Mouse (Mus musculus): ENCODE results near the gene Hint3. TPM values are rescaled to one million over a fixed set of nuclear protein-coding genes. Genes with fewer than 3 reads are reported as not detected.
"Not testable (repeated sequence)": the region's sequence is repeated elsewhere in the genome, so short reads cannot be mapped to it uniquely, and the experiment has no call there.

The Hint3 gene
- polyA plus RNA-seq, 1 experiment from 2014 or later, result 26.2 TPM

DNA sequence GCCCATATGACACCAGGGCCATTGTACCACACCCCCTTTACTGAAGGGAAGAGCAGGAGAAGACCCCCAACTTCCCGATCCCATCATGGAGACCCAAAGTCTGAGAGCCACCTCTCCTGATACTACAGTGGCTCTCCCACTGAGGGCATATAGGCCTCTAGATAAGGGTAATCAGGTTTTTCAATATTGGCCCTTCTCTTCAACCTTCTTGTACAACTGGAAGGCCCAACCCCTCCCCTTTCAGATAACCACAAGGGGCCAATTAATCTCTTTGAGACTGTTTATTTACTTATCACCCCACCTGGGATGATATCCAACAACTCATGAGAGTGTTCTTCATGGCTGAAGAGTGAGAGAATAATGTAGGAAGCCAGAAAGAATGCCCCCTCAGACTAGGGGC lies 3.3 kb upstream of the Hint3 start:
- H3K4me2 ChIP-seq (ENCODE audit: low read depth, low read length), result no peak overlapping the region
- no peak for ATAC-seq (ENCODE audit: low read depth)
- H3K4me3 ChIP-seq (ENCODE audit: low read length), result no peak overlapping the region
- WGBS, result 88% methylated on average over 1 of the region's 1 CpGs
- H3K4me1 ChIP-seq (replicated peaks; ENCODE audit: control insufficient read depth, insufficient read depth, low read length), result no peaks in the 10 kb centered on the region
- no peaks in the 10 kb centered on the region for H3K36me3 ChIP-seq (ENCODE audit: control insufficient read depth, insufficient read depth, low read length)
- no peak overlapping the region for H3K27ac ChIP-seq (ENCODE audit: low read length)
- H3K27me3 ChIP-seq (ENCODE audit: control insufficient read depth, insufficient read depth, low read depth, low read length), result no peaks in the 10 kb centered on the region
- H3K9me3 ChIP-seq (ENCODE audit: control insufficient read depth, low read length), result no peaks in the 10 kb centered on the region
- no peak overlapping the region for H3K9ac ChIP-seq (ENCODE audit: low read length)

DNA sequence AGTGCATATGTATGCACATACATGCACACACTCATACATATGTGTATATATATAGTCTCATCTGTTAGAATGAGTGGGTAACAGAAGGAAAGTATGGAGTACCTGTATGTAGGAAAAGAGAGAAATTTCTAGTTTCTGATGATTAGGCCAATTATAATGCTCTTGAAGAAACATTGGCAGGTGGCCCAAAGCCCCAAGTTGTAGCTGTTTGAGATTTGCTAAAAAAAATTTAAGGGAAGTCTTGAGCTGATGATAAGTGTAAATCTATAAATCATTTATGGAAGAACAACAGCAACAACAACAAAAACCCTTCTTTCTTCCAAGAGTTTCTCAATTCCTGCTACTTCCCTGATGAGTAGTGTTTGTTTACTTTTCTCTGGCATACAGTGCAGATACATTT lies 545 bp upstream of the Hint3 start:
- Histone ChIP-seq H3K27me3 (ENCODE audit: control insufficient read depth, insufficient read depth, low read depth, low read length) (no peaks in the 10 kb centered on the region), H3K9ac (ENCODE audit: low read length) (no peak overlapping the region), H3K9me3 (ENCODE audit: control insufficient read depth, low read length) (no peaks in the 10 kb centered on the region), H3K27ac (ENCODE audit: low read length) (no peak overlapping the region), H3K4me1 (replicated peaks; ENCODE audit: control insufficient read depth, insufficient read depth, low read length) (no peaks in the 10 kb centered on the region), H3K4me2 (ENCODE audit: low read depth, low read length) (no peak overlapping the region), H3K36me3 (ENCODE audit: control insufficient read depth, insufficient read depth, low read length) (no peaks in the 10 kb centered on the region), H3K4me3 (ENCODE audit: low read length) (no peak overlapping the region)
- ATAC-seq (ENCODE audit: low read depth), result no peak

DNA sequence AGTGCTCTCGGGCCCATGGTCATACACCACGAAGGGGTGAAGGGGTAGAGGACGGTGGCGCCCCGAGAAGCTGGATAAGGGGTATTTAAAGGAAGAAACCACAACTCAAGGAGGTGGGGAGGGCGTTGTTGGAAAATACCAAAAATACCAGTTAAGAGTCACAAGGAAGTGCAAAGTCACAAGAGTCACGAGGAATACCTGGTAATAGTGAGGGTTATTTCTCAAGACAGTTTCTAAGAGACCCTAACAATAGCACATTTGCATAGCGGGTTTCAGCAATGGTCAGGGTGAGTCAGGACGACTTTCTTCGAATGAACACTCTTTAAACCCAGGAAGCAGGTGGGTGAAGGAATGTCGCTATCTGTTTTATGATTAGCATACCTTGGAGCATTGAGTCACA lies 988 bp downstream of the Hint3 start:
- H3K4me2 ChIP-seq (ENCODE audit: low read depth, low read length); H3K27me3 ChIP-seq (ENCODE audit: control insufficient read depth, insufficient read depth, low read depth, low read length); ATAC-seq (ENCODE audit: low read depth); H3K4me1 ChIP-seq (replicated peaks; ENCODE audit: control insufficient read depth, insufficient read depth, low read length); H3K9ac ChIP-seq (ENCODE audit: low read length); H3K4me3 ChIP-seq (ENCODE audit: low read length); H3K27ac ChIP-seq (ENCODE audit: low read length); H3K9me3 ChIP-seq (ENCODE audit: control insufficient read depth, low read length); H3K36me3 ChIP-seq (ENCODE audit: control insufficient read depth, insufficient read depth, low read length): not testable (repeated sequence)
- 88% methylated on average over 11 of the region's 11 CpGs for WGBS

DNA sequence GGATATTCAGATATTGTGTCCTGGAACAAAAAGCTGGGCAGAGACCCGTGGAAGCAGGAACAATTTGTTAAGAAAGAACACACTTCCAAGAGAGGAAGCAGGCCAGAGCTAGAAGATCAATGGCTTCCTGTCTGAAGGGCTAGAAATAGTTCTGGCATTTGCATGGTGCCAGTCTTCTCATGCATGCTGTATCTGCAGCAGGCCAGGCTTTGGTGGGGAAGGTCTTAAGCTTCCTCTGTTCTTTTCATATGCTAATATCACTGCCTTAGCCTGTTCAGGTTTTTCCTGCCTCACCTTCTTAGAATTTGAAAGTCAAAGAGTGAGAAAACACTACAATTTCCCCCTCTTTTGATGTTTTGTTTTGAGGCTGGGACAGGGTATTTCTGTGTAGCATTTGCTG lies 1.9 kb downstream of the Hint3 start:
- Histone ChIP-seq H3K9ac (ENCODE audit: low read length) (no peak overlapping the region), H3K9me3 (ENCODE audit: control insufficient read depth, low read length) (no peaks in the 10 kb centered on the region), H3K36me3 (ENCODE audit: control insufficient read depth, insufficient read depth, low read length) (no peaks in the 10 kb centered on the region), H3K4me1 (replicated peaks; ENCODE audit: control insufficient read depth, insufficient read depth, low read length) (no peaks in the 10 kb centered on the region), H3K27ac (ENCODE audit: low read length) (peak overlapping the region; percentile 66), H3K27me3 (ENCODE audit: control insufficient read depth, insufficient read depth, low read depth, low read length) (no peaks in the 10 kb centered on the region), H3K4me3 (ENCODE audit: low read length) (no peak overlapping the region), H3K4me2 (ENCODE audit: low read depth, low read length) (no peak overlapping the region)
- peak; percentile 78 for ATAC-seq (ENCODE audit: low read depth)
- 18% methylated on average over 1 of the region's 1 CpGs for WGBS

DNA sequence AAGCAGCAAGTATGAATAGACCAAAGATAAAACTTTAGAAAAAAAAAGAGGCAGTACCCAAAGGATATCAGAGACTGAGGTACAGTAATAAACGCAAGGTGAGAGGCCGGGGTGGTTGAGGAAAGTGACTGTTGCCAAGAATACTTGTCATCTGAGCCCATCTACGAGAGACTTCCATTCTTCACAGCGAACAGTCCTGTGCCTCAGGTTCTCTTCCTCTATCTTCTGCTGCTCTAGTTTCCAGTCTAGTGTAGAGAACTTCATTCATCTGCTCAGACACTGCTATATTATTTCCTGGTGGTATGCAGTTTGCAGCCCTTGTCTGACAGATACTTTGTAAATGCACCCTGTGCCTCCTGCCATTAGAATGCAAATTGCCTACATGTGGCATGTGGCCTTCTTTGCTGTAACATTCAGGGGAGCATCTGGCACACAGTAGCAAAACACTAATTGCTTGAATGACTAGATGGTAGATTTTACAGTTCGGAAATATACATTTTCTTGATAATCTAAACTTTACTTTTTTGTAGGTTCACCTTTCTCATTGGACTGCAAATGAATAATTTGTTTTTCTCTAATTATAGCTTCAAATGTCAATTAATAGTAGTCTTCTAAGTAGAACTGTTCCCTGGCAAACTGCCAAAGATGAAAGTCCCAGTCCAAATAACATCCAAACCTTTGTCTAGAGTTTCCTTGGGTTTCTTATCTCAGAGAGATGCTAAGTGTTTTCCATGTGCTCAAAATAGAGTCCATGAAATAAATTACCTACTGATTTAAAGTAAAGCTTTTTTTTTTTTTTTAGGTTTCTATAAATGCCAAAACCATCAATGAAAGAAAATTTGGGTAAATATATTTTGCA lies 5.0 kb downstream of the Hint3 start:
- no peaks in the 10 kb centered on the region for H3K4me1 ChIP-seq (replicated peaks; ENCODE audit: control insufficient read depth, insufficient read depth, low read length)
- WGBS, result 63% methylated on average over 5 of the region's 5 CpGs
- no peaks in the 10 kb centered on the region for H3K27me3 ChIP-seq (ENCODE audit: control insufficient read depth, insufficient read depth, low read depth, low read length)
- no peak overlapping the region for H3K4me3 ChIP-seq (ENCODE audit: low read length)
- no peaks in the 10 kb centered on the region for H3K9me3 ChIP-seq (ENCODE audit: control insufficient read depth, low read length)
- ATAC-seq (ENCODE audit: low read depth), result no peak
- H3K4me2 ChIP-seq (ENCODE audit: low read depth, low read length), result no peak overlapping the region
- peak overlapping the region; percentile 61 for H3K27ac ChIP-seq (ENCODE audit: low read length)
- no peak overlapping the region for H3K9ac ChIP-seq (ENCODE audit: low read length)
- H3K36me3 ChIP-seq (ENCODE audit: control insufficient read depth, insufficient read depth, low read length), result no peaks in the 10 kb centered on the region

DNA sequence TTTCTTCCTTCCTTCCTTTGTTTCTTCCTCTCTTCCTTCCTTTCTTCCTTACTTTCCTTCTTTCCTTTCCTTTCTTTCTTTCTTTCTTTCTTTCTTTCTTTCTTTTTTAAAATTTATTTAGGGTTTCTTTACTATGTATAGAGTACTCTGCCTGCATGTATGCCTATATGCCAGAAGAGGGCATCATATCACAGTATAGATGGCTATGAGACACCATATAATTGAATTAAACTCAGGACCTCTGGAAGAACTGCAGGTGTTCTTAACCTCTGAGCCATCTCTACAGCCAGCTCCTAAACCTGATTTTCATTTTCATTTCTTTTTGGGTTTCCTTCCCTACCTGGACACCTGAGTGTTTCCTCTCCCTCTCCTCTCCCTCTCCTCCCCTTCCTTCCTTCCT lies 6.5 kb downstream of the Hint3 start:
- no peak overlapping the region for H3K4me3 ChIP-seq (ENCODE audit: low read length)
- ATAC-seq (ENCODE audit: low read depth), result no peak

DNA sequence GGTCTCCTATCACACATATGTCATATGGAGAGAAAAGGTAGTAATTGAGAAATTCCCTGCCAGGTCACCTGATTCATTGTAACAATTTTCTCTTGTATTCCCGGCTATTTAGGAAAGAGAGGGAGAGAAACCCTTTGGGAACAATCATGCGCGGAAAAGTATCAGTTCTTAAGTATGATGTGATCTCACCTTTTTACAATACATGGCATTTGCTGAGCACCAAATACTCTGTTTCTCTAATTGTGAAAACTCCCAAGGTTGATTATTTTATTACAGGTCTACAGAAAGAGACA lies 10.6 kb downstream of the Hint3 start:
- H3K9ac ChIP-seq (ENCODE audit: low read length), result peak overlapping the region; percentile 76
- H3K36me3 ChIP-seq (ENCODE audit: control insufficient read depth, insufficient read depth, low read length), result no peaks in the 10 kb centered on the region
- 55% methylated on average over 3 of the region's 3 CpGs for WGBS
- H3K4me3 ChIP-seq (ENCODE audit: low read length), result peak overlapping the region; percentile 78
- no peaks in the 10 kb centered on the region for H3K9me3 ChIP-seq (ENCODE audit: control insufficient read depth, low read length)
- H3K27me3 ChIP-seq (ENCODE audit: control insufficient read depth, insufficient read depth, low read depth, low read length), result no peaks in the 10 kb centered on the region
- ATAC-seq (ENCODE audit: low read depth), result no peak
- H3K4me1 ChIP-seq (replicated peaks; ENCODE audit: control insufficient read depth, insufficient read depth, low read length), result 0 out of 2 replicates have a peak, but pooled peaks cover 3% of the 10 kb centered on the region
- peak overlapping the region; percentile 84 for H3K4me2 ChIP-seq (ENCODE audit: low read depth, low read length)
- peak overlapping the region; percentile 96; the same call in 1 of the 2 replicates for H3K27ac ChIP-seq (ENCODE audit: low read length)

More for the DNA sequence above, 6.5 kb downstream of the Hint3 start:
- no peaks in the 10 kb centered on the region for H3K36me3 ChIP-seq (ENCODE audit: control insufficient read depth, insufficient read depth, low read length)
- no peaks in the 10 kb centered on the region for H3K27me3 ChIP-seq (ENCODE audit: control insufficient read depth, insufficient read depth, low read depth, low read length)
- H3K9ac ChIP-seq (ENCODE audit: low read length), result no peak overlapping the region
- no peak overlapping the region for H3K4me2 ChIP-seq (ENCODE audit: low read depth, low read length)
- H3K4me1 ChIP-seq (replicated peaks; ENCODE audit: control insufficient read depth, insufficient read depth, low read length), result no peaks in the 10 kb centered on the region
- no peaks in the 10 kb centered on the region for H3K9me3 ChIP-seq (ENCODE audit: control insufficient read depth, low read length)
- H3K27ac ChIP-seq (ENCODE audit: low read length), result no peak overlapping the region

DNA sequence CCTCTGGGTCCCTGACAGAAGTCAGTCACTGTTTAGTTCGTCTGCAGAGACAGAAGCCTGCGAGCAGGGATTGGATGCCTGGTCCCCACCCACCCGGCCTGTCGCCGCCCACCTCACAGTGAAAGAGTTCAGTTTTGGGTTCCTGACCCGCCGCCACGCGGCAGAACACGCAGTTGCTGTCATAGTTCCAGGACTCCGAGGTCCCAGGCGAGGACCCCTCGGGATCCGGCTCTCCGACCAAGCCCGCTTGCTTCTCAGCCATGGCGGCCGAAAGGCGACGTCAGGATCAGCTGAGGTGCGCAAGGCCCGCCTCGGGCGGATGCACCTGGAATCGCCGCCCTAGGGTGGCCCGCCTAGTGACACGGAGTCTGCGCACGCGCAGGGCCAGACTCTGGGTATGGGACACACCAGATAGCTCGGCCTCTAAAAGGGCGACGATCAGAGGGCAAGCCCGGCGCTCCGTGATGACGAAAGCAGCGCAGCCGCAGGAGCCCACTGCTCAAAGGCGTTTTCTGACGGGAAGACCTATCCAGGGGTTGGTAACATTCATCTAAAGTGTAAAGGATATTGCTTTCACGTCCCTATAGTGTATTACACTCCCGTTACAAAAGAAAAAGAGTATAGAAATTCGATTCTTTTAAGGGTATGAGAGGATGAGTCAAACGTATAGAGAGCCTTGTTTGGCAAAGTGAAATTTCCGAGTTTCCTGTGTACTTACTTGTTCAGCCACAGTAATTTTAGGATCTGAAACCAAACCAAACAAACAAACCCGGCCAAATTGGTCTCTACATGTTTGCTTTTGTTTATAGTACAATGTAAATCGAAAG lies 11.1 kb downstream of the Hint3 start:
- H3K27ac ChIP-seq (ENCODE audit: low read length), result peak overlapping the region; percentile 96
- H3K4me1 ChIP-seq (replicated peaks; ENCODE audit: control insufficient read depth, insufficient read depth, low read length), result 0 out of 2 replicates have a peak, but pooled peaks cover 3% of the 10 kb centered on the region
- no peaks in the 10 kb centered on the region for H3K27me3 ChIP-seq (ENCODE audit: control insufficient read depth, insufficient read depth, low read depth, low read length)
- no peaks in the 10 kb centered on the region for H3K9me3 ChIP-seq (ENCODE audit: control insufficient read depth, low read length)
- no peaks in the 10 kb centered on the region for H3K36me3 ChIP-seq (ENCODE audit: control insufficient read depth, insufficient read depth, low read length)
- peak overlapping the region; percentile 84 for H3K4me2 ChIP-seq (ENCODE audit: low read depth, low read length)
- peak overlapping the region; percentile 78 for H3K4me3 ChIP-seq (ENCODE audit: low read length)
- peak; percentile 100 for ATAC-seq (ENCODE audit: low read depth)
- WGBS, result 1% methylated on average over 49 of the region's 49 CpGs
- H3K9ac ChIP-seq (ENCODE audit: low read length), result peak overlapping the region; percentile 76

DNA sequence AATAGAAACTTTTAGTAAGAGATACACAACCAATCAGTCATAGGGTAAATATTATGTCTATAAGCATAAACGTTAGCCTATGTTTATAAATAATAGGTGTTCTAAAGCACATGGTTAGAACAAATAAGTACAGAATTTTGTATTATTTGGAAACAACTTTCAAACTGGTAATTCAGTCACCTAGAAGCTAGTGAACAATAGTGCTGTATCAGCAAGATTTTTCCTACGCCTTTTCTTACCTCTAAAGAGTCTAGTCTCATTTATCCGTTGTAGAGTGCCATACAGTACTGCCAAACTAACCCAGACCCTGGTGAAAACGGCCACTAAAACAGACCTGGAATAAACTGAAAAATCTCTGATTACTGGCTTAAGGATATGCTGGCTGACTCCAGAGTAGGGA lies 16.4 kb downstream of the Hint3 start:
- H3K4me1 ChIP-seq (replicated peaks; ENCODE audit: control insufficient read depth, insufficient read depth, low read length), result 0 out of 2 replicates have a peak, but pooled peaks cover 3% of the 10 kb centered on the region
- H3K9me3 ChIP-seq (ENCODE audit: control insufficient read depth, low read length), result no peaks in the 10 kb centered on the region
- H3K4me2 ChIP-seq (ENCODE audit: low read depth, low read length), result no peak overlapping the region
- H3K27ac ChIP-seq (ENCODE audit: low read length), result no peak overlapping the region
- 75% methylated on average over 4 of the region's 4 CpGs for WGBS
- H3K4me3 ChIP-seq (ENCODE audit: low read length), result no peak overlapping the region
- ATAC-seq (ENCODE audit: low read depth), result no peak
- H3K9ac ChIP-seq (ENCODE audit: low read length), result no peak overlapping the region
- no peaks in the 10 kb centered on the region for H3K36me3 ChIP-seq (ENCODE audit: control insufficient read depth, insufficient read depth, low read length)
- H3K27me3 ChIP-seq (ENCODE audit: control insufficient read depth, insufficient read depth, low read depth, low read length), result no peaks in the 10 kb centered on the region
